Mouse (Mus musculus) neural tube, embryonic 13.5 days (tissue): ENCODE data around the gene Esm1. TPM values are rescaled to one million over a fixed set of nuclear protein-coding genes. Genes with fewer than 3 reads are reported as not detected.
A peak's percentile ranks its signal among the peaks of the same experiment; 100 is the strongest.
"Not testable (repeated sequence)": the region's sequence is repeated elsewhere in the genome, so short reads cannot be mapped to it uniquely, and the experiment has no call there.

ENCODE experiments used
- ATAC-seq: fragments of 200-750 bp; cut with Nextera tagmentation; 2 replicates; pipeline ENCODE4 v1.8.0; 2017; ENCODE audit warnings: low read depth, mild to moderate bottlenecking, moderate TSS enrichment, moderate library complexity
- H3K27ac ChIP-seq: fragments of 300-500 bp; sonication (generic); replicated peaks from 2 replicates; pipeline ENCODE4 v1.5.1; 2015; ENCODE audit warnings: moderate library complexity, mild to moderate bottlenecking, inconsistent platforms
- H3K27me3 ChIP-seq: fragments of 300-500 bp; sonication (generic); 2 replicates; pipeline ENCODE4 v1.6.1; 2015; ENCODE audit warnings: mild to moderate bottlenecking, inconsistent platforms
- H3K36me3 ChIP-seq: fragments of 300-500 bp; sonication (generic); 2 replicates; pipeline ENCODE4 v1.6.1; 2015; ENCODE audit warnings: mild to moderate bottlenecking, inconsistent platforms
- H3K4me1 ChIP-seq: fragments of 300-500 bp; sonication (generic); replicated peaks from 2 replicates; pipeline ENCODE4 v1.6.1; 2015; ENCODE audit warnings: inconsistent platforms
- H3K4me2 ChIP-seq: fragments of 300-500 bp; sonication (generic); 2 replicates; pipeline ENCODE4 v1.6.1; 2015; ENCODE audit warnings: inconsistent platforms, mild to moderate bottlenecking, moderate library complexity
- H3K4me3 ChIP-seq: fragments of 300-500 bp; sonication (generic); 2 replicates; pipeline ENCODE4 v1.5.1; 2015; ENCODE audit warnings: mild to moderate bottlenecking, inconsistent platforms
- H3K9ac ChIP-seq: fragments of 300-500 bp; sonication (generic); 2 replicates; pipeline ENCODE4 v1.6.1; 2015; ENCODE audit warnings: moderate library complexity, mild to moderate bottlenecking, inconsistent platforms
- H3K9me3 ChIP-seq: fragments of 300-500 bp; sonication (generic); 2 replicates; pipeline ENCODE4 v1.6.1; 2016; ENCODE audit warnings: inconsistent platforms
- WGBS: fragments of 180-500 bp; shearing (Covaris S2); methylation state at CpG from one replicate; pipeline ENCODE4 v1.1.7; 2015; 5-methylcytosine and 5-hydroxymethylcytosine counted together
- polyA plus RNA-seq: library from polyadenylated mRNA; unstranded; fragments of >200 nt; fragmentation: Nextera tagmentation; extraction: Ambion mirVana; gene quantifications from 2 replicates; pipeline ENCODE4 v1.2.1, GENCODE M21; 2015

Gene Esm1
- polyA plus RNA-seq, 1 experiment from 2014 or later = 1.5 TPM

DNA sequence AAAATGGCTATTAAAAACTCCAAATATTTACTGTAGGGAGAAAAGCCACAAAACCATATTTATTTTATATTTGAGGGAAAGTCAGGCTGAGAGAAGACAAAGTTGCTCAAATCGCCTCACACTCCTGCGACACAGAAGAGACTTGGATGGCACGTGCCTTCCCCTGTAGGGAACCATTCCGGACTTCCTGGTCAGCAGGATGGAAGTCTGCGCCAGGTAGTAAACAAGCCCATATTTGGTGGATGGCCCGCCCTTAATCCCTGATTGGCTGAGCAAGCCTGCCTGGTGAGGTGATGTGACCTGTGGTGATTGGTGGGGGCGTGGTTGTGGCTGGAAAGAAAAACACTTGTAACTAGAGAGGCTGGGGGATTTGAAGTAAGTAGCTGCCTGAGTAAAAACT, 43.1 kb downstream of the Esm1 start:
- not testable (repeated sequence) for H3K4me2 ChIP-seq, H3K4me1 ChIP-seq, H3K27me3 ChIP-seq, H3K27ac ChIP-seq, H3K4me3 ChIP-seq, H3K9me3 ChIP-seq, H3K9ac ChIP-seq, H3K36me3 ChIP-seq, ATAC-seq
- WGBS = 90% methylated on average over 7 of the region's 7 CpGs

DNA sequence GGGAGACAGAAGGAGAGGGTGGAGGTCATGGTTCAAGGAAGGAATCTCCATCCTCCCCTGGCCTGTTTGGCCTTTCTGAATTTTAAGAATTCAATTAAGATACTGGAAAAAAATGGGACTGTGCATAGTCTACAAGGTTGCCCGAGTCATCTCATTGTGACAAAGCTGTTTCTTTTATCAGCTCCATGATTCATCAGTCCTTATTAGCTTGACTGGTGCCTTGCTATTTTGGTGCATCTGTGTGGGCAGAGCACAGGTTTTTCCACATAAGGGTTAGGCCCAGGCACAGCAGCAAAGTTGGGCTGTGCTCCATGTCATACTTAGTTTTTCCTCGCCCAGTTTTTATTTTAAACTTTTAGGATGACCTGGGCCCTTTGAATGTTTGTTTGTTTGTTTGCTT, 47.3 kb downstream of the Esm1 start:
- 95% methylated on average over 2 of the region's 2 CpGs for WGBS
- no peak for ATAC-seq
- H3K4me1 ChIP-seq = no peaks in the 10 kb centered on the region
- H3K4me3 ChIP-seq = no peak overlapping the region
- H3K9ac ChIP-seq = no peak overlapping the region
- no peaks in the 10 kb centered on the region for H3K36me3 ChIP-seq
- H3K9me3 ChIP-seq = no peaks in the 10 kb centered on the region
- no peaks in the 10 kb centered on the region for H3K27me3 ChIP-seq
- no peak overlapping the region for H3K4me2 ChIP-seq
- no peak overlapping the region for H3K27ac ChIP-seq

DNA sequence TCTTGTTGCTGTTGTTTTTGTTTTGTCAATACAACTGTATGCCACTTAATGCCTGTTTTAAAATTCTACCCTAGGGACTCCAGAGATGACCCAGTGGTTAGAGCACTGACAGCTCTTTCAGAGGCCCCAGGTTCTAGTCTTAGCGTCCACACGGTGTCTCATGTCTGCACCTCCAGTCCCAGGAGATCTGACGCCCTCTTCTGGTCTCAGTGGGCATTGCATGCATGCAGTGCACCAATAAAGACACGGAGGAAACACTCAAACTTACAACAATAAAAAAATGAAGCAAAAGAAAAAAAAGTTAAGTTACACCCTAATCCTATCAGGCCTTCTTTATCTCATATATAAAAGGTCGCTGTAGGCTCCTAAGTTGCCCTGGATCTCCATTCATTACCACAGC, 47.7 kb downstream of the Esm1 start:
- ATAC-seq = no peak
- 49% methylated on average over 5 of the region's 5 CpGs for WGBS
- H3K4me1 ChIP-seq = no peaks in the 10 kb centered on the region

DNA sequence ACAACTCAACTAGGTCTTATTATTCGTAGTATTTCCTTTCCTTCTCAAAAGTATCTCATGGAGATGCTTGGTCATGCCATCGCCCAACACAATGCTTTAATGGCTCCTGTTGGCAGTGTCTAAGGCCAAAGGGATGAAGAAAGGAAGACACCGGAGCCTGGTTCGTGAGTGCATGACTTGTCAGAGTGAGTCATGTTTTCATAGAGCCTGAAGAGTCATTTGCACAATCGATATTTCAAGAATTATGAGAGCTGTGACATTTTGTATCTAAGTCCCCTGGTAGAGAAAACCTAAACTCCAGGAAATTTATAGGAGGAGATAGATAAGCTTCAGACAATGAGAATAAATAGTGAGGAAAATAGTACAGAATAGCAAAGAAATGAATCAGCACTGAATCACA, 49.8 kb downstream of the Esm1 start:
- H3K27ac ChIP-seq = no peak overlapping the region

More for the DNA sequence above, 47.7 kb downstream of the Esm1 start:
- Histone ChIP-seq H3K4me3 (no peak overlapping the region), H3K4me2 (no peak overlapping the region), H3K9me3 (no peaks in the 10 kb centered on the region), H3K9ac (no peak overlapping the region), H3K27me3 (no peaks in the 10 kb centered on the region), H3K36me3 (no peaks in the 10 kb centered on the region), H3K27ac (no peak overlapping the region)

DNA sequence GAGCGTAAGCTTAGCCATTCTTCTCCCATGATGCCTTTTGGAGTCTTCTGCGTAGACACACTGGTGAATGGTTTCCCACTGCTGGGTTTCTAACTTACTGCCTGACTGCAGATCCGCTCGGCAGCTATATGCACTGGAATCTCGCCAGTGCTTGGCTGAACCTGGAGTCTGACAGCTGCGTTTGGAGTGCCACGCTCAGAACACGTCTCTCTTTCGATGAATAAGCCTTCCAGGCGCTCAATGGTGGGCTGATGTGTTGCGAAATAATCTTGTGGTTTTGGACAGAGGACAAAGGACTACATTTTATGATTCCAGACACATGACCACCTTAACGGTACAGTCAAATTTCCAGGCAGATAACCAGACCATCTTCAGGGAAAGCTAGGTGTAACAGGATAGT, 53.4 kb downstream of the Esm1 start:
- H3K27ac ChIP-seq = no peak overlapping the region
- no peak for ATAC-seq
- H3K4me2 ChIP-seq = no peak overlapping the region
- 75% methylated on average over 12 of the region's 12 CpGs for WGBS
- no peak overlapping the region for H3K4me3 ChIP-seq
- no peak overlapping the region for H3K9ac ChIP-seq
- H3K36me3 ChIP-seq = no peaks in the 10 kb centered on the region
- no peaks in the 10 kb centered on the region for H3K9me3 ChIP-seq
- no peaks in the 10 kb centered on the region for H3K27me3 ChIP-seq
- H3K4me1 ChIP-seq = no peaks in the 10 kb centered on the region

More for the DNA sequence above, 49.8 kb downstream of the Esm1 start:
- 91% methylated on average over 5 of the region's 5 CpGs for WGBS
- Histone ChIP-seq H3K4me3 (no peak overlapping the region), H3K9ac (no peak overlapping the region), H3K4me2 (no peak overlapping the region), H3K9me3 (no peaks in the 10 kb centered on the region), H3K27me3 (no peaks in the 10 kb centered on the region), H3K36me3 (no peaks in the 10 kb centered on the region), H3K4me1 (no peaks in the 10 kb centered on the region)
- no peak for ATAC-seq

DNA sequence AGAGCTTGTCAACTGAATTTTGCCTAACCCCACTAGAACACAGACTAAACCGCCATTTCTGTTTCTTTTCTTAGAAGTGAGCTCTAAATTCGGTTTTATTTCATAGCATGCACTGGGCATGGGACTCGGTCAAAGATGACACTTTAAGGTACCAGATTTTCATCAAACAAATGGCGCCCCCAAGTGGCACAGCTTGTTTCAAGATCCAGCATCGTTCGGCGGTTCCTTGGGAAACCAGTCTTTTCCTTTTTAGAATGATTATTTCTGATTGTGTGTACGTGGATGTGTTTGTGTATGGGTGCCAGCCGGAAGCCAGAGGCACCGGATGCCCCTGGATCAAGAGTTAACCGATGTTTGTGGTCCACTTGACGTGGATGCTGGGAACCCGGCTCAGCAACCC, 55.8 kb downstream of the Esm1 start:
- H3K9me3 ChIP-seq = no peaks in the 10 kb centered on the region
- no peaks in the 10 kb centered on the region for H3K27me3 ChIP-seq
- H3K4me2 ChIP-seq = no peak overlapping the region
- H3K27ac ChIP-seq = no peak overlapping the region
- no peak overlapping the region for H3K9ac ChIP-seq
- WGBS = 32% methylated on average over 13 of the region's 13 CpGs
- no peaks in the 10 kb centered on the region for H3K4me1 ChIP-seq
- H3K4me3 ChIP-seq = no peak overlapping the region
- ATAC-seq = no peak
- H3K36me3 ChIP-seq = no peaks in the 10 kb centered on the region

DNA sequence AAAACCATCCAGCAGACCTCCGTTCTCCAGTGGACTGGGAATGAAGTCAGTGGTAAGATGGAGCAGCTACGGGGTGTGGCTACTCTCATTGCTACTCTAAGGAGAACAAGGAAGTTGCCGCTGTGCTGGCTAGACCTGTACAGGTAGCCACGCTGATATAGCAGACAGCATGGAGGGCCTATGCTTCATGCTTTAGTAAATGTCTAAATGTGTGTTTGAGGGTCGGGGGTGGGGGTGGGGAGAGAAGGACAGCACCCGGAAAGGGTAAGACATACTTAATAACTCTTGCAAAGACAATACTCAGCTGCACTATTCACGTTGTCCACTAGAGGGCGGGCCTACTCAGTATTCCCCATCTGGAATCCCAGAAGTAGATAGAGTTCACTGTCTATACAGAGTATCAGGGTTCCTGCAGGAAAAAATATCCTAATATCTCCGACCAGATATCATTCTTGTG, 57.1 kb downstream of the Esm1 start:
- H3K27ac ChIP-seq = no peak overlapping the region
- H3K4me2 ChIP-seq = no peak overlapping the region
- H3K9ac ChIP-seq = no peak overlapping the region
- H3K36me3 ChIP-seq = no peaks in the 10 kb centered on the region
- H3K27me3 ChIP-seq = no peaks in the 10 kb centered on the region
- 32% methylated on average over 9 of the region's 9 CpGs for WGBS
- peak; percentile 40; the same call in 1 of the 2 replicates for ATAC-seq
- no peak overlapping the region for H3K4me3 ChIP-seq
- no peaks in the 10 kb centered on the region for H3K4me1 ChIP-seq
- H3K9me3 ChIP-seq = no peaks in the 10 kb centered on the region

DNA sequence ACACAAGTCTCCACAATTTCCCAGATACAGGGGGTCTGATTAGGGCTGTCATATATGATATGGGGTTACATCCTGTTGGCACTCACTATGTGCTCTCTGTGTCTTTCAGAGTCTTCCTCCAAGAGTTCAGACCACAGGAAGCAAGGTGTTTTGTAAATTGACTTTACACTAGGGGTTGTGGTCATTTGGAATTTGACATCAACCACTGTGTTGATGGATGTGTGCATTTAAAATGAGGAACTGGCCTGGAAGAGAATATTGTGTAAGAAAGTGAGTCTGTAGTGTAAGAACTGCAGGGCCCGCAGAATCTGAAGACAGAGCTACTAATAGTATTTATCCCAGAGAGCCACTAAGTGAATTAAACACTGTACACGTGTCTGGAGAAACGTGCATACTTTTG, 57.7 kb downstream of the Esm1 start:
- Histone ChIP-seq H3K4me3 (no peak overlapping the region), H3K36me3 (no peaks in the 10 kb centered on the region), H3K4me2 (no peak overlapping the region), H3K9ac (no peak overlapping the region), H3K4me1 (no peaks in the 10 kb centered on the region), H3K9me3 (no peaks in the 10 kb centered on the region), H3K27ac (no peak overlapping the region), H3K27me3 (no peaks in the 10 kb centered on the region)
- WGBS = 83% methylated on average over 3 of the region's 3 CpGs
- no peak for ATAC-seq

Other genes with a start within 250 kb of the Esm1 start
- 0.25 TPM in 1 of 2 replicates, not detected in the other for gene Ccno, start 221.9 kb upstream of the Esm1 start, polyA plus RNA-seq
- gene Mcidas, start 215.8 kb upstream of the Esm1 start, polyA plus RNA-seq = 0.10 and 0.12 TPM in 2 replicates
- not detected in 2 replicates for gene Cdc20b, start 174.5 kb upstream of the Esm1 start, polyA plus RNA-seq
- 81.0 and 94.9 TPM in 2 replicates for gene Gpx8, start 163.2 kb upstream of the Esm1 start, polyA plus RNA-seq
- gene Gzma, start 108.7 kb upstream of the Esm1 start, polyA plus RNA-seq = not detected in 2 replicates
- gene Gzmk, start 16.2 kb downstream of the Esm1 start, polyA plus RNA-seq = not detected in 2 replicates
- gene BC067074, start 83.5 kb downstream of the Esm1 start, polyA plus RNA-seq = 0.59 and 0.92 TPM in 2 replicates